Mouse (Mus musculus): Measurements from ENCODE around the gene Adamts17. TPM values are rescaled to one million over a fixed set of nuclear protein-coding genes. Genes with fewer than 3 reads are reported as not detected.

Gene Adamts17
- polyA plus RNA-seq, 1 experiment from 2014 or later: 3.7 TPM

DNA sequence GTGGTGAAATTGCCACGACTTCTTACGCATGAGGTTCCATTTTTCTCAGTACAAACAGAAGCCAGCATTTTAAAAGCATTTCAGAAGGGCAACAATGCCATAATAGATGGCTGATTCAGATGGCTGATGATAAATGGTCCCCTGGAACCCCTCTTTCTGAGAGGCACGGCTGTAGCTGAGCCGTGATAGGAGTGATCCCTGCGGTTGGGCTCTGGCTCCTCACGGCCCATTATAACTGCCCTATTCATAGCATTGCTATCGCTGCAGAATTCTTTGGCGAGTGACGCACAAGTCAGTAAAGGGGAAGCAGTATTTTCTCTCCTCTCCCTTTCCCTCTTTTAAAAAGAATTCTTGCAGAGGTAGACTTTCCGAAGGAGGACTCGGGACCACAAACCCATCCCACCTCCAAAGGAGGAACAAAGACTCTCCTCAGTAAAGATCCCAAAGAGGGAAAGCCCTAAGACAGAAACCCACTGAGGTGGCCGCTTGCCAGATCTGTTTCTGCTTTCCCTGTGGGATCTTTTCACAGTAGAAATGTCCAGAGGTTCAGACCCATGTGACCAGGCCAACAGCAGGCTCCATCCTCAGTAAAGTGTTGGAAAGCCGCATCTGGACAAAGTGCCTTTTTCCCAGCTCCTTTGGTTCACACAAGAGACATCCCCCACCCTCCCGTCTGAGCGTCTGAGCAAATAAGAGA lies 204.7 kb downstream of the Adamts17 start:
- Histone ChIP-seq H3K27me3 (replicated peaks) (no peaks in the 10 kb centered on the region), H3K4me2 (no peak overlapping the region), H3K27ac (ENCODE audit: poor library complexity, severe bottlenecking) (peak overlapping the region; percentile 74), H3K9ac (no peak overlapping the region), H3K36me3 (no peaks in the 10 kb centered on the region), H3K9me3 (replicated peaks) (no peaks in the 10 kb centered on the region), H3K4me1 (replicated peaks) (peaks cover 13% of the 10 kb centered on the region), H3K4me3 (no peak overlapping the region)
- whole genome bisulfite sequencing: 65% methylated on average over 15 of the region's 15 CpGs
- peak; percentile 60; the same call in 1 of the 2 replicates for ATAC-seq (ENCODE audit: insufficient number of reproducible peaks, low FRiP score)

DNA sequence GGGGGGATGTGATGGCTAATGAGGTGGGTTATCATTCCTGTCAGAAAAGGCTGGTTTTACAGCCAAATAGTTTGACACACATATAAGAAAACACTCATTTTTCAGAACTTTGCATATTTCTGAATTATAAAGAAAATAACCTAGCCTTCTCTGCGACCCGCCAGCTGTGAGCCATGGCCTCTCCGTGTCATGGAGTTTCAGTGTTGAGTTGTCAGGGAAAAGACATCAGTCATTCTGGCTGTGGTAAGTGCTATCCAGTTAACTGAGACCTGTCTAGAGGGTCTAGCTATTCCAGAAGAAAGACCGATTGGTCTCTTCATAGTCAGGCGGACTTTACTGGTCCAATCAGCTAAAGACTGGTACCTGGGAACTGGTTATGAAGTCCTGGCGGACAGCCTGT lies 205.7 kb downstream of the Adamts17 start:
- H3K4me1 ChIP-seq (replicated peaks): peaks cover 11% of the 10 kb centered on the region
- no peak overlapping the region for H3K4me2 ChIP-seq
- no peak overlapping the region for H3K9ac ChIP-seq
- no peak overlapping the region for H3K27ac ChIP-seq (ENCODE audit: poor library complexity, severe bottlenecking)
- H3K36me3 ChIP-seq: no peaks in the 10 kb centered on the region
- WGBS: 89% methylated on average over 6 of the region's 6 CpGs
- H3K4me3 ChIP-seq: no peak overlapping the region
- ATAC-seq (ENCODE audit: insufficient number of reproducible peaks, low FRiP score): no peak
- H3K9me3 ChIP-seq (replicated peaks): no peaks in the 10 kb centered on the region
- no peaks in the 10 kb centered on the region for H3K27me3 ChIP-seq (replicated peaks)

DNA sequence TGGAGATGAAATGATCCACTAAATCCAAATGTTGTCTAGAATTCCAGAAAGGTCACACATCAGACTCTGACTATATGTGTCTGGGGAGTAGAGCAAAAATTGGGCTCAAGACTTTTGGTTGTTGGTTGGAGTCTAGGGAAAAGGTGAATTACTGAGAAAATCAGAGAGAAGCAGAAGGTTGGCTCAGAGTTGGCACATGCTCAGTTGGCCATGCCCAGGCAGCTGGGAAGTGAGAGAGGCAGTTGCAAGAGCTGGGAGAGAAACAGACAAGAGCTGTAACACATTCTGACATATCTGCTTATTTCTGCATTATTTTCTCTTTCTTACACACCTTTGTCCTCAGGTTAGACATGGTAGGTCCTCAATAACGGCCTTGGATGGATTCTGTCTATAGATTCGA lies 209.7 kb downstream of the Adamts17 start:
- Histone ChIP-seq H3K4me2 (no peak overlapping the region), H3K4me3 (no peak overlapping the region), H3K27ac (ENCODE audit: poor library complexity, severe bottlenecking) (no peak overlapping the region), H3K9me3 (replicated peaks) (no peaks in the 10 kb centered on the region), H3K27me3 (replicated peaks) (no peaks in the 10 kb centered on the region), H3K4me1 (replicated peaks) (peaks cover 29% of the 10 kb centered on the region), H3K36me3 (no peaks in the 10 kb centered on the region), H3K9ac (no peak overlapping the region)
- WGBS: 94% methylated on average over 2 of the region's 2 CpGs
- no peak for ATAC-seq (ENCODE audit: insufficient number of reproducible peaks, low FRiP score)

DNA sequence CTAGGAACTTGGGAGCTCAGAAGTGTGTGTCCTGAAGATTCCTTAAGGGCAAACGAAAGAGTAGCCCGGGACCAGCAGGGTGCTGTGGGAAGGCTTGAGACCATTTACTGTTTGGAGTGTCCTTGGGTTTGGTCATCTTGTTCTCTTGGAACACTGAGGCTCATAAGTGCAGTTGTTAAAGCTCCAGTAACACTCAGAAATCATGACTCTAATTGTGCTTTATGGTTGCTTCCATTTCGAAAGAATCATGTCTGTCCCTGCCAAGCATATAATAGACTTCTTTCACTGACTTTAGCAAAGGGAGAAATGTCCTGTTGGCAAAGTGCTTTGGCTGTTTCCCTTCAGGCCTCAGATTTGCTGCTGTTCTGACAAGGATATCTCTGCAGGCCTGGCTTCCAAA lies 210.9 kb downstream of the Adamts17 start:
- Histone ChIP-seq H3K4me1 (replicated peaks) (peaks cover 34% of the 10 kb centered on the region), H3K4me3 (no peak overlapping the region), H3K27ac (ENCODE audit: poor library complexity, severe bottlenecking) (peak overlapping the region; percentile 53), H3K4me2 (no peak overlapping the region), H3K36me3 (no peaks in the 10 kb centered on the region), H3K9ac (no peak overlapping the region), H3K9me3 (replicated peaks) (no peaks in the 10 kb centered on the region), H3K27me3 (replicated peaks) (no peaks in the 10 kb centered on the region)
- WGBS: 75% methylated on average over 3 of the region's 3 CpGs
- no peak for ATAC-seq (ENCODE audit: insufficient number of reproducible peaks, low FRiP score)

DNA sequence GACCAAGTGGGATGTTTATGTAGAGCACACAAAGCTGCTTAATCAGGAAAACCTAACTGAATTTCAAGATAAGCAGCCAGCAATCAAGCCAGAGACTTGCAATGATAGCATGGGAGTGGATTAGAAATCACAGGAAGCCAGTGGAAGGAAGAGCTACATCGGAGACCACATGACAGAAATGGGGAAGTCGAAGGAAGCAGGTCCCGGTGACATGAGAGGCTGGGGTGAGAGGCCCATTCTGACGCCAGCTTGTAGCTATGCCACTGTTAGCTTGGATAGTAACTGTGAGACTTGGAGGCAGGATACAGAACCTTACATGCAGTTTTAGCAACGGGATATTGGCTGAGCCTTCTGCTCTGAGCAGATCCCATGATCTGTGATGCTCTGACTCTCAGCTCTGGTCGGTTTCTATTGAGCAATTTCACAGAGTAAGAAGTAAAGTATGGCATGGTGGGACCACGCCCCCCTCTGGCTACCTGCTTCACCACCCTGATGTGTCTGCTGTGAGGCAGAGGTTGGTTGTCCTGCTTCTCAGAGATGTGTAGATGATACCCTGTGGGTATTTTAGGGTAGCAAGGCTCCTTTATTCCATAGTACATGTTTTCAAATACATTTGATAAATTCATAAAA lies 211.7 kb downstream of the Adamts17 start:
- H3K27me3 ChIP-seq (replicated peaks): no peaks in the 10 kb centered on the region
- H3K4me3 ChIP-seq: no peak overlapping the region
- no peak overlapping the region for H3K4me2 ChIP-seq
- WGBS: 49% methylated on average over 7 of the region's 7 CpGs
- H3K27ac ChIP-seq (ENCODE audit: poor library complexity, severe bottlenecking): peak overlapping the region; percentile 53
- H3K4me1 ChIP-seq (replicated peaks): peaks cover 37% of the 10 kb centered on the region
- H3K36me3 ChIP-seq: no peaks in the 10 kb centered on the region
- H3K9me3 ChIP-seq (replicated peaks): no peaks in the 10 kb centered on the region
- H3K9ac ChIP-seq: no peak overlapping the region
- ATAC-seq (ENCODE audit: insufficient number of reproducible peaks, low FRiP score): no peak

DNA sequence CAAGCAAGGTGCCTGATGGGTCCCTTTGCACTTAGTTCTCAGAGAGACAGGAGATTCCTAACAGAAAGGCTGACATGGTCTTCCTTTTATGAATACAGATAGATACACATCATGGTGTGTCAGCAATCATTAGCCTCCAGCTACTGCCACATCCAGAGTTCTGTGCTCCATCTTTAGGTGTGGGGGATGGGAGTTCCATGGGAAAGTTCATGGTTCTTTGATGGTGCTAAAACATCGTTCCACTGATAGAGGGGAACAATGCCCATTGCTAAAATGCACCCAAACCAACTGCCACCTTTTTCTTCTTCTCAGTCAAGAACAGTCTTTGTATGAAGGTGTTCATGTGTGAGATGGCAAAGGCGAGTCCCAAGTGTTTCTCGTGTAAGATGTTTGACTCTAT lies 215.3 kb downstream of the Adamts17 start:
- Histone ChIP-seq H3K36me3 (no peaks in the 10 kb centered on the region), H3K9ac (no peak overlapping the region), H3K4me1 (replicated peaks) (peaks cover 40% of the 10 kb centered on the region), H3K9me3 (replicated peaks) (no peaks in the 10 kb centered on the region), H3K4me3 (no peak overlapping the region), H3K4me2 (no peak overlapping the region), H3K27ac (ENCODE audit: poor library complexity, severe bottlenecking) (peak overlapping the region; percentile 72), H3K27me3 (replicated peaks) (no peaks in the 10 kb centered on the region)
- ATAC-seq (ENCODE audit: insufficient number of reproducible peaks, low FRiP score): no peak
- 77% methylated on average over 3 of the region's 3 CpGs for WGBS

DNA sequence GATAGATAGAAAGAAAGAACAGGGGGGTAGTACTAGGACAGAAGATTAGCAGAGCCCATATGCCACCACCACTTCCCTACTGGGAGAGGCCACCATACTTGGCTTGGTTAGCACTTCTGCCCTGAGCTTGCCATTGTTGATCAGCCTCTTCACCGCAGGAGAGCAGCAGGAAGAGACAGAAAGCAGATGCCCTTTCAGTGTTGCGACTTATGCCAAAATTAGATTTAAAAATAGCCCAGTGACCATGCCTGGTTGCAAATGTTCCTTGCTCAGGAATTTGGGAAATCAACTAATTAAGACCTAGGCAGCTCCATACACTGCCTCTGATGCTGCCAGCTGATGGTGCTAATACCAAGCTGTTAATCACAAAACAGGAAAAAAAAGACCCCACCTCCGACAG lies 216.0 kb downstream of the Adamts17 start:
- Histone ChIP-seq H3K9ac (no peak overlapping the region), H3K4me3 (no peak overlapping the region), H3K4me1 (replicated peaks) (peaks cover 33% of the 10 kb centered on the region), H3K27me3 (replicated peaks) (no peaks in the 10 kb centered on the region), H3K36me3 (no peaks in the 10 kb centered on the region), H3K4me2 (no peak overlapping the region), H3K9me3 (replicated peaks) (no peaks in the 10 kb centered on the region), H3K27ac (ENCODE audit: poor library complexity, severe bottlenecking) (peak overlapping the region; percentile 72)
- WGBS: 24% methylated on average over 3 of the region's 3 CpGs
- ATAC-seq (ENCODE audit: insufficient number of reproducible peaks, low FRiP score): peak; percentile 33; the same call in 1 of the 2 replicates

DNA sequence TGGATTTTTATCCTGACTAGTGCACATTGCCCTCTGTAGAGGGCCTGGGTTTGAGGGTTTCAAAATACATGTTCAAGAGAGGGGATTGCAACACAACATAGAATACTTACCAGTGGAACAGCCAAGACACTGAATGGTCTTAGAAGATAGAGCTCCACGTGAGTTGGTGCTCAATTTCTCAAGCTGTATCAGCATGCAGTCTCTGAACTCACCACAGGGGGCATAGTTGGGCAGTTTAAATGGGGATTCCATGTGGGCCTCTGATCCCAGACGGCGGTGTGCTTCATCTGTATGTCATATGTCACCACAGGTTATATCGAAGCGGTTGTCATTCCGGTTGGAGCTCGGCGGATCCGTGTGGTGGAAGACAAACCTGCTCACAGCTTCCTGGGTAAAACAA lies 222.2 kb downstream of the Adamts17 start:
- Histone ChIP-seq H3K27ac (ENCODE audit: poor library complexity, severe bottlenecking) (no peak overlapping the region), H3K4me2 (no peak overlapping the region), H3K9me3 (replicated peaks) (no peaks in the 10 kb centered on the region), H3K4me1 (replicated peaks) (peaks cover 5% of the 10 kb centered on the region), H3K4me3 (no peak overlapping the region), H3K9ac (no peak overlapping the region), H3K27me3 (replicated peaks) (no peaks in the 10 kb centered on the region), H3K36me3 (no peaks in the 10 kb centered on the region)
- ATAC-seq (ENCODE audit: insufficient number of reproducible peaks, low FRiP score): no peak
- 77% methylated on average over 9 of the region's 9 CpGs for WGBS

DNA sequence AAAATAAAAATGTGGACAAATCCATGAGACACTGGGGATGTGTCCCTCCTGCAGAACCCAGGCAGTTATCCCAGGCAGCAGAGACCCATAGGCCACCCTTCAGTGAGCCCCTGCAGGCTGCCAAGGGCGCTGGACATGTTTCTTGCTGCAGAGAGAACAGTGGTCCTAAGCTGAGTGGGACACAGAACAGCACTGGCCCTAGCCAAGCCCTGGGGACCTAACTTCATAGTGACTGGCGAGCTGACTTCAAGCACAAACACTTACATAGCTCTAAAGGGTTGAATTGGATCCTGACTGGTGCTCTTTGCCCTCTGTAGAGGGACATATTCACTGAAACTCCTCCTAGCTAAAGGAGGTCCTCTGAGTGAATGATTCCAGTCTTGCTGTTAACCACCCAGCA lies 223.0 kb downstream of the Adamts17 start:
- no peak overlapping the region for H3K4me3 ChIP-seq
- 79% methylated on average over 2 of the region's 2 CpGs for WGBS

DNA sequence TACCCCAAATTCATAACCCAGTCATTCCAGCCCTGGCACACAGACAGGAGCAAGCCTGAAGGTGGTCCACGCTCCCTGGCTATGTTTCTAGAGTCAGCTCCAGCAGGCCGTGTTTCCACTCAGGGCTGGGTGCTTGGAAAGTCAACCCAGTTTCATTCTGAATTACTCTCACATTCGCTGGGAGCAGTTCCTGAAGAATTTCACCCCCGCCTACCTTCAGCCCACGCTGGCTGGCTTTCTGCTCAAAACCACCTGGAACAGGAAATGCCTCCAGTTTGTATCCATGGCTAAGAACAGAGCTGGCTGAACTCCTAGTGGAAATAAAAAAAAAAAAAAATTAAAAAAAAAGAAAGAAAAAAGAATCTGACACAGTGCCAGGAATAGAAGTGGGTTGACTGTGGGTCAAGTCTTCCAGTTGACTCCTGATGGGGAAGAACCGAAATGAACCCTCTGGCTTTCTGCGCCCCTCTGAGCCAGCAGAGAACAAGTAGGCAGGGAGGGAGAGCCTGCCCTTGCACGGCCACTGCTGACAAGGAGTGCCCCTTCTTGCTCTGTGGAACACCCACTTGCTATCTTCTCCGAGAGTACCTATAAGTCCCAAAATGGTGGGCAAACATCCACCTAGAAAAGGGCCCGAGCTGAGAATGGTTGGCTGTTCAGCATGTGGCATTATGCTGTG lies 225.2 kb downstream of the Adamts17 start:
- Histone ChIP-seq H3K27me3 (replicated peaks) (no peaks in the 10 kb centered on the region), H3K4me2 (no peak overlapping the region), H3K9ac (no peak overlapping the region), H3K4me3 (no peak overlapping the region), H3K9me3 (replicated peaks) (no peaks in the 10 kb centered on the region), H3K27ac (ENCODE audit: poor library complexity, severe bottlenecking) (no peak overlapping the region), H3K4me1 (replicated peaks) (peaks cover 5% of the 10 kb centered on the region), H3K36me3 (no peaks in the 10 kb centered on the region)
- ATAC-seq (ENCODE audit: insufficient number of reproducible peaks, low FRiP score): no peak
- 78% methylated on average over 10 of the region's 10 CpGs for WGBS

More for the DNA sequence above, 223.0 kb downstream of the Adamts17 start:
- ATAC-seq (ENCODE audit: insufficient number of reproducible peaks, low FRiP score): no peak
- Histone ChIP-seq H3K9me3 (replicated peaks) (no peaks in the 10 kb centered on the region), H3K4me1 (replicated peaks) (peaks cover 5% of the 10 kb centered on the region), H3K27ac (ENCODE audit: poor library complexity, severe bottlenecking) (no peak overlapping the region), H3K9ac (no peak overlapping the region), H3K4me2 (no peak overlapping the region), H3K27me3 (replicated peaks) (no peaks in the 10 kb centered on the region), H3K36me3 (no peaks in the 10 kb centered on the region)

DNA sequence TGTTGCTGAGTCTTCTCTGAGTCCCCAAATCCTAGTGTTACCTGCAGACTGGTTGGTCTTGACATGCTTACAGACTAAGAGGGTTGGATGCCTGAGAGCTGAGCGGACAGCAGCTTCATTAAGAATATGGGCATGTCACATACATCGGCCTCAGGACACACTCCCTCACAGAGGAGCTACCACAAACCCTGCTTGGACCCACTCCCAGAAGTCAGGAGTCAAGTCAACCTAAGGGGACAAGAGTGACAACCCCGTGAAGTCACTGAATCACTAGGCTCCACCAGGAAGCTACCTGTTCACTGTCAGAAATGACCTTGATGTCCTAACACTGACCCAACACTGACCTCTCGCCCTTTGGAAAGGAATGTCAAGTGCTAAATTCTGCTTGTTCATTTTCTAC lies 226.1 kb downstream of the Adamts17 start:
- 80% methylated on average over 4 of the region's 4 CpGs for WGBS
- no peak for ATAC-seq (ENCODE audit: insufficient number of reproducible peaks, low FRiP score)

More for the DNA sequence above, 226.1 kb downstream of the Adamts17 start:
- no peak overlapping the region for H3K4me2 ChIP-seq
- H3K36me3 ChIP-seq: no peaks in the 10 kb centered on the region
- H3K4me1 ChIP-seq (replicated peaks): peaks cover 5% of the 10 kb centered on the region
- no peak overlapping the region for H3K27ac ChIP-seq (ENCODE audit: poor library complexity, severe bottlenecking)
- H3K9me3 ChIP-seq (replicated peaks): no peaks in the 10 kb centered on the region
- no peaks in the 10 kb centered on the region for H3K27me3 ChIP-seq (replicated peaks)
- no peak overlapping the region for H3K4me3 ChIP-seq
- no peak overlapping the region for H3K9ac ChIP-seq
